Mouse (Mus musculus): ENCODE measurements around the gene Bmpr2. TPM values are rescaled to one million over a fixed set of nuclear protein-coding genes. Genes with fewer than 3 reads are reported as not detected.
A peak's percentile ranks its signal among the peaks of the same experiment; 100 is the strongest.

Gene Bmpr2
- polyA plus RNA-seq, 1 experiment from 2014 or later, result 12.1 TPM

DNA sequence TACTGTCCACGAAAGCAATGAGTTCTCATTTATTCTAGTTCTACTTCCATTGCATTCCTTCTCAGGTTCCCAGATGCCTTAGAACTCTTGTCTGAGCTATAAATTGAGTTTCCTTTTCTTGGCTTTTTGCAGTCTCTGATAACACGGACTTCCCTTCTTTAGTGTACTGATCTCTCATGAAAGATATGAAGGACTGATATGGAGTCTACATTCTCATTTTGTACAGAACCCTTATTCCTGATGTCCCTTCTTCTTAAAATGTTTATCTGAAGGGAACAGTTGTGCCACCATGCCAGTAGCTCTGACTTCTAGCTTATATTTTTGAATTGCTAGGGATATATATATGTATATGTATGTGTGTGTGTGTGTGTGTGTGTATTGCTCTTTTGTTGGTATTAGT, 46.7 kb downstream of the Bmpr2 start:
- Histone ChIP-seq H3K9ac (no peak overlapping the region), H3K27ac (no peak overlapping the region), H3K9me3 (no peaks in the 10 kb centered on the region), H3K36me3 (no peaks in the 10 kb centered on the region; the same call in 1 of the 2 replicates), H3K27me3 (no peaks in the 10 kb centered on the region), H3K4me1 (replicated peaks) (no peaks in the 10 kb centered on the region), H3K4me3 (no peak overlapping the region), H3K4me2 (no peak overlapping the region)
- WGBS, result 85% methylated on average over 2 of the region's 2 CpGs
- ATAC-seq (ENCODE audit: low FRiP score), result no peak

DNA sequence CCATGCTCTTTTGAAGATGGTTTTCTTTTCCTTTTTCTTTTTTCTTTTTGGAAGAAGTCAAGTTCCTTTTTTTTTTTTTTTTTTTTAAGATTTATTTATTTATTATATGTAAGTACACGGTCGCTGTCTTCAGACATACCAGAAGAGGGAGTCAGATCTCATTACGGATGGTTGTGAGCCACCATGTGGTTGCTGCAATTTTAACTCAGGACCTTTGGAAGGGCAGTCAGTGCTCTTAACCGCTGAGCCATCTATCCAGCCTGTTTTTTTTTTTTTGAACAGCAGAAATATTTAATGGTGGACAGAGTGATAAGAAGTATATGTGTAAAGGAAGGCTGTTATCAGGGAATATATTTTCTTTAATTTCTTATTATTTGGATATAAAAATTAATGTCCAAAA, 49.6 kb downstream of the Bmpr2 start:
- WGBS, result 84% methylated on average over 4 of the region's 4 CpGs
- no peaks in the 10 kb centered on the region for H3K9me3 ChIP-seq
- no peak overlapping the region for H3K9ac ChIP-seq
- H3K4me3 ChIP-seq, result no peak overlapping the region
- H3K4me1 ChIP-seq (replicated peaks), result no peaks in the 10 kb centered on the region
- ATAC-seq (ENCODE audit: low FRiP score), result no peak
- no peak overlapping the region for H3K4me2 ChIP-seq
- no peak overlapping the region for H3K27ac ChIP-seq
- peaks cover 27% of the 10 kb centered on the region for H3K36me3 ChIP-seq
- no peaks in the 10 kb centered on the region for H3K27me3 ChIP-seq

DNA sequence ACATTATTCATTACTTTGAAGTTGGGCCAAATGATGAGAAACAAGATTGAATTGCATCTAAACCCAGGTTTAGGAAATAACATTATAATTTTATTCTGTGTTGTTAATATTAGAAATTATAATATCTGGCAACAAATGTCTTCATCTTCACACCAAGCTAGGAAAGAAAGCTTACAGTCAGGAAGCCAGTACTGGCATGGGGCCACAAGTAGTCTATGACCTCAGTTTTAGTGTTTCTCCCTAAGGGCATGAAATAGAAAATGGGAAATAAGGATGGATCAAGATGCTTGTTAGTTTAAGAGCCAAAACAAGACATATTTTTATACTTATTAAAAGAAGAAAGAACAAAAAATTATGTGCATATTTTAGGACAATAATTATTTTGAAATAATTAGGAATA, 62.2 kb downstream of the Bmpr2 start:
- no peaks in the 10 kb centered on the region for H3K27me3 ChIP-seq
- H3K36me3 ChIP-seq, result peaks cover 23% of the 10 kb centered on the region
- no peak overlapping the region for H3K4me3 ChIP-seq
- no peak overlapping the region for H3K4me2 ChIP-seq
- H3K9ac ChIP-seq, result no peak overlapping the region
- H3K4me1 ChIP-seq (replicated peaks), result no peaks in the 10 kb centered on the region
- no peak overlapping the region for H3K27ac ChIP-seq
- ATAC-seq (ENCODE audit: low FRiP score), result no peak
- no peaks in the 10 kb centered on the region for H3K9me3 ChIP-seq

DNA sequence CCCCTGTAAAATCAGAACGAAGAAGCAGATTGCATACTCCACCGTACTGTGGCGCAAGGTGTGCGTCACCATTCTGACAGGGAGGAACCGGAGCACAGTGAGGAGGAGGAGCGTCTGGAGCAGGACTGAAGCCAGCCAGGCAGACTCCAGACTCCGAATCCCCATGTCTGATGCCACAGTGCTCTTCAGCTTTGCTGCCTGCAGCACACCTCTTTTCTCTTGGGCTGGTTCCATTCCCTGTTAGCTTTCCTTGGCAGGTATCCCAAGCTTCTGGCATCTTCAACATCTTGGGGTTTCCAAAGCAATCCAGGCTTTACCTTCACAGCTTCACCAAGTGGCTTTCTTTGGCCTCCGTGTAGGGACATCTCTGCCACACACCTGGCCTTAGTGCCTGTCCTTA, 63.4 kb downstream of the Bmpr2 start:
- no peak overlapping the region for H3K9ac ChIP-seq
- no peaks in the 10 kb centered on the region for H3K9me3 ChIP-seq
- 92% methylated on average over 8 of the region's 8 CpGs for WGBS
- ATAC-seq (ENCODE audit: low FRiP score), result no peak
- no peak overlapping the region for H3K4me2 ChIP-seq
- H3K4me1 ChIP-seq (replicated peaks), result no peaks in the 10 kb centered on the region
- H3K4me3 ChIP-seq, result no peak overlapping the region
- peaks cover 20% of the 10 kb centered on the region for H3K36me3 ChIP-seq
- no peaks in the 10 kb centered on the region for H3K27me3 ChIP-seq
- H3K27ac ChIP-seq, result no peak overlapping the region

DNA sequence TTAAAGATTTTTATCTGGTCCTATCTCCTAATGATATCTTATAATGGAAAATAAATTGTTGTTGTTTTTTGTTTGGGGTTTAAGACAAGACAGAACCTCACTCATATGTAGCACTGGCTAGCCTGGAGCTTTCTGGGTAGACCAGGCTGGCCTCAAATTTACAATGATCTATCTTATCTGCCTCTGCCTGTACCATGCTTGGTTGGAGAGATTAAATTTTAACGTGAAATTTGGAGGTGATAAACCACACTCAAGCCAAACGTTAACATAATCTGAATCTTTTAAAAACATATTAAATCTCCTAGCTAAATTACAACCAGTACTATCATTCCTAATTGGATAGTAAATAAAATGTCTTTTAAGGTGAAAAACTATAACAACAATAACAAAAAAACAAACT, 66.2 kb downstream of the Bmpr2 start:
- H3K4me3 ChIP-seq, result no peak overlapping the region
- no peak overlapping the region for H3K27ac ChIP-seq
- no peak overlapping the region for H3K4me2 ChIP-seq
- H3K36me3 ChIP-seq, result peaks cover 11% of the 10 kb centered on the region
- no peaks in the 10 kb centered on the region for H3K27me3 ChIP-seq
- 91% methylated on average over 2 of the region's 2 CpGs for WGBS
- no peak for ATAC-seq (ENCODE audit: low FRiP score)
- no peaks in the 10 kb centered on the region for H3K9me3 ChIP-seq
- H3K9ac ChIP-seq, result no peak overlapping the region
- H3K4me1 ChIP-seq (replicated peaks), result 0 out of 2 replicates have a peak, but pooled peaks cover 3% of the 10 kb centered on the region

DNA sequence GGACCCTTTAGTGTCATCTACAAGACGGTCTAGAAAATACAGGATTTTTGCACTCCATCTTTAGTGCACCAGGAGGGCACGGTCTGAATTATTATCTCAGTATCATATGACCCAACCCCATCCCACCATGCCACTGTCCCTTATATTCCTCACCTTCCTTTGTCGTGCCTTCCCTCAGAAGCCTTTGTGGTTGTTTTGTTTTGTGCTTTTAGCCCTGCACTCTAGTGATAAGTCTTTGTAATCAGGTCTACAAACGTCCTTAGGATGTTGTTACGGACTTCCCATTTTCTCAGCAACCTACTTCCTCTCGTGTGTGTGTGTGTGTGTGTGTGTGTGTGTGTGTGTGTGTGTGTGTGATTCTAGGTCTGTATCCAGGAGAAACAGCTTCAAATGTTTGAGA, 67.0 kb downstream of the Bmpr2 start:
- H3K27me3 ChIP-seq, result no peaks in the 10 kb centered on the region
- 83% methylated on average over 6 of the region's 6 CpGs for WGBS

DNA sequence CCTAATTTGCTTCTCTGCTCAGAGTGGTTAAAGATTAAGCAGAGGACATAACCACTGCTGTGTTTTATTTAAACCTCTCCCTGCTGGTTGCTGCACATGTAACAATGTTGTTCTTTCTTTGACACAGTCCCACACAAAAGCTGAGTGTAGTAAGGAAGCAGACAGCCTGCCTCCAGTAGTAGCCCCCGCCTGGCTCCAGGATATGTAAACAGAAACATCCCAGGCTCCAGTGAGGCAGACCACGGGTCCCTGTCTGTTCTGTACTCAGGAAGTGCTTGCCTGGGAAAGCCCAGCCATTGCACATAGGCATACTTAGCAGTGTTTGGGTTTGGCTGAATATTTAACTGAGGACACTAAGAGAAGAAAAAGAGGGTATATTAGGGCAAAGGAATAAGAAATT, 70.5 kb downstream of the Bmpr2 start:
- 0 out of 2 replicates have a peak, but pooled peaks cover 3% of the 10 kb centered on the region for H3K4me1 ChIP-seq (replicated peaks)
- H3K9ac ChIP-seq, result no peak overlapping the region
- no peak overlapping the region for H3K4me3 ChIP-seq
- no peak overlapping the region for H3K4me2 ChIP-seq
- H3K27ac ChIP-seq, result peak overlapping the region; percentile 61
- no peaks in the 10 kb centered on the region for H3K36me3 ChIP-seq
- no peaks in the 10 kb centered on the region for H3K9me3 ChIP-seq
- WGBS, result 7% methylated on average over 2 of the region's 2 CpGs
- ATAC-seq (ENCODE audit: low FRiP score), result 0 out of 2 replicates have a peak, but pooled peaks have one; percentile 43
- no peaks in the 10 kb centered on the region for H3K27me3 ChIP-seq

More for the DNA sequence above, 67.0 kb downstream of the Bmpr2 start:
- H3K9ac ChIP-seq, result no peak overlapping the region
- H3K9me3 ChIP-seq, result no peaks in the 10 kb centered on the region
- peaks cover 11% of the 10 kb centered on the region for H3K36me3 ChIP-seq
- 0 out of 2 replicates have a peak, but pooled peaks cover 3% of the 10 kb centered on the region for H3K4me1 ChIP-seq (replicated peaks)
- no peak overlapping the region for H3K4me3 ChIP-seq
- no peak overlapping the region for H3K4me2 ChIP-seq
- H3K27ac ChIP-seq, result no peak overlapping the region; the same call in 1 of the 2 replicates
- ATAC-seq (ENCODE audit: low FRiP score), result no peak

DNA sequence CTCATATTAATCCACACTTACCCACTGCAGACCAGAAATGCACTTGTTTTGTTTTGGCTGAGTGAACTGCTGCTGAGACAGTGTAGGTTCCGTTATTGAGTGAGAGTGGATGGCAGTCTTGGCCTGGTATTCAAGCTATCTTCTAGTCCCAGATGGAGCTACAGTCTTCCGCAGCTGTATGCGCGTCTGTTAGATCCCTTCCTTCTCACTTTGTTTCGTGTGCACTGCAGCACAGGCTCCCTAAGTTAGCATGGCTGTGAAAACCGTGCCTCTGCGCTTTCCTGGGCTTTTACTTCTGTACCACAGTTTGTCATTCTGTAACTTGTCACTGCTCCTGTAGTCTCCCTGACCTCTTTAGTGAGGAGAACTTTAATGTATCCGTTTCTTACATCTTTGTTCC, 85.1 kb downstream of the Bmpr2 start:
- ATAC-seq (ENCODE audit: low FRiP score), result no peak
- no peaks in the 10 kb centered on the region for H3K9me3 ChIP-seq
- H3K27ac ChIP-seq, result no peak overlapping the region
- H3K36me3 ChIP-seq, result peaks cover 44% of the 10 kb centered on the region
- peaks cover 3% of the 10 kb centered on the region; the same call in 1 of the 2 replicates for H3K4me1 ChIP-seq (replicated peaks)
- H3K4me3 ChIP-seq, result no peak overlapping the region
- 80% methylated on average over 8 of the region's 8 CpGs for WGBS
- no peak overlapping the region for H3K9ac ChIP-seq
- no peaks in the 10 kb centered on the region for H3K27me3 ChIP-seq
- H3K4me2 ChIP-seq, result no peak overlapping the region

DNA sequence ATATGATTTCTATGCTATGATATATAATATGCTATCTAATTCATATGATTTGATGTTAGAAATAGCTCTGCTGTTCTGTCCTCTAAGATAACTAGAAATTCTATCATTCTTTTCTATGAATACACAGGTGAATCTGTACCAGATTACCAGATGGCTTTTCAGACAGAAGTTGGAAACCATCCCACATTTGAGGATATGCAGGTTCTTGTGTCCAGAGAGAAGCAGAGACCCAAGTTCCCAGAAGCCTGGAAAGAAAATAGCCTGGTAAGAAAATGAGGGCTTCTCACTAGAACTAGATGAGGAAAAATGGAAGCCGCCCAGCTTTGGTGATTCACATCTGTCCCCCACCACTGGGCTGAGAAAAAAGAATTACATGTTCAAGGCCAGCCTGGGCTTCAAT, 95.8 kb downstream of the Bmpr2 start:
- Histone ChIP-seq H3K27me3 (no peaks in the 10 kb centered on the region), H3K9ac (no peak overlapping the region), H3K36me3 (peaks cover 54% of the 10 kb centered on the region), H3K9me3 (no peaks in the 10 kb centered on the region), H3K4me2 (no peak overlapping the region), H3K4me1 (replicated peaks) (no peaks in the 10 kb centered on the region), H3K4me3 (no peak overlapping the region), H3K27ac (no peak overlapping the region)
- WGBS, result 97% methylated on average over 1 of the region's 1 CpGs
- ATAC-seq (ENCODE audit: low FRiP score), result no peak

DNA sequence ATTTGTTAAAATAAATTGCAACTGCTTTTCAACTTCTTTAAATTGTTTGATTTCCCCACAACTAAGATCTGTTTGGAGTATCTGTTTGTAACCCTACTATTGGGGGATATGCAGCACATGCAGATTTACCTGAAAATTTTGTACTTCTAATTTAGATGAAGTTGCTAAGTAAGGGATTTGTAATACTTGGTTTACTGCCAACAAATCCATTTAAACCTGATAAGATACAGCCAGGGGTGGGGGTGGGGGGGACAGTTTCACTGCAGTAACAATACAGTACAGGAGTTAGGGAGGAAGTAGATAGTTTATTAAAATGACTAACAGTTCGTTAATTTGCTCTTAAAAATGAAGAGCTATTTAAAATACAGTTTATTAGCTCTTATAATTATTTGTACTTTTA, 98.9 kb downstream of the Bmpr2 start:
- H3K4me1 ChIP-seq (replicated peaks), result no peaks in the 10 kb centered on the region
- H3K9ac ChIP-seq, result no peak overlapping the region
- no peak overlapping the region for H3K4me3 ChIP-seq
- WGBS, result 96% methylated on average over 1 of the region's 1 CpGs
- H3K9me3 ChIP-seq, result no peaks in the 10 kb centered on the region
- no peak for ATAC-seq (ENCODE audit: low FRiP score)
- peaks cover 60% of the 10 kb centered on the region for H3K36me3 ChIP-seq
- H3K27me3 ChIP-seq, result no peaks in the 10 kb centered on the region
- no peak overlapping the region for H3K4me2 ChIP-seq
- no peak overlapping the region for H3K27ac ChIP-seq

DNA sequence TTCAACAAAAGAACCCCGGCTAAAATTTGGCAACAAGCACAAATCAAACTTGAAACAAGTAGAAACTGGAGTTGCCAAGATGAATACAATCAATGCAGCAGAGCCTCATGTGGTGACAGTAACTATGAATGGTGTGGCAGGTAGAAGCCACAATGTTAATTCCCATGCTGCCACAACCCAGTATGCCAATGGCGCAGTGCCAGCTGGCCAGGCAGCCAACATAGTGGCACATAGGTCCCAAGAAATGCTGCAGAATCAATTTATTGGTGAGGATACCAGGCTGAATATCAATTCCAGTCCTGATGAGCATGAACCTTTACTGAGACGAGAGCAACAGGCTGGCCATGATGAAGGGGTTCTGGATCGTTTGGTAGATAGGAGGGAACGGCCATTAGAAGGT, 104.8 kb downstream of the Bmpr2 start:
- ATAC-seq (ENCODE audit: low FRiP score), result no peak
- H3K27me3 ChIP-seq, result no peaks in the 10 kb centered on the region
- H3K9ac ChIP-seq, result no peak overlapping the region
- H3K36me3 ChIP-seq, result peaks cover 60% of the 10 kb centered on the region
- H3K4me2 ChIP-seq, result no peak overlapping the region
- H3K9me3 ChIP-seq, result no peaks in the 10 kb centered on the region
- no peaks in the 10 kb centered on the region for H3K4me1 ChIP-seq (replicated peaks)
- 96% methylated on average over 5 of the region's 5 CpGs for WGBS
- no peak overlapping the region for H3K27ac ChIP-seq
- H3K4me3 ChIP-seq, result no peak overlapping the region

DNA sequence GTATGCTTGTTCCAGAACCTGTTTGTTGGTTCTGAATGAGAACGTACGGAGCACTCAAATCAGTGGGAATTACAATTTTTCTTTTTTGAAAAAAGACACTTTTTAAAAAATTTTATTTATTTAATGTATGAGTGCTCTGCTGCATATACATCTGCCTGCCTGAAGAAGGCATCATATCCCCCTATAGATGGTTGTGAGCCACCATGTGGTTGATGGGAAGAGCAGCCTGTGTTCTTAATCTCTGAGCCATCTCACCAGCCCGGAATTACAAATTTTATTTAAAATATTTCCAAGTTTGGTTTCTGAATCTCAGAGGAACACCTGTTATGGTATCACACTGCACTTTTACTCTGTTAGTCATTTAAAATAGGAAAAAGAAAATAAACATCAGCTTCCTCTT, 110.8 kb downstream of the Bmpr2 start:
- H3K4me3 ChIP-seq, result no peak overlapping the region
- H3K4me2 ChIP-seq, result no peak overlapping the region
- no peak overlapping the region for H3K9ac ChIP-seq
- no peak for ATAC-seq (ENCODE audit: low FRiP score)
- 92% methylated on average over 3 of the region's 3 CpGs for WGBS
- no peaks in the 10 kb centered on the region for H3K4me1 ChIP-seq (replicated peaks)
- no peak overlapping the region for H3K27ac ChIP-seq
- H3K36me3 ChIP-seq, result peaks cover 30% of the 10 kb centered on the region
- H3K27me3 ChIP-seq, result no peaks in the 10 kb centered on the region
- no peaks in the 10 kb centered on the region for H3K9me3 ChIP-seq

DNA sequence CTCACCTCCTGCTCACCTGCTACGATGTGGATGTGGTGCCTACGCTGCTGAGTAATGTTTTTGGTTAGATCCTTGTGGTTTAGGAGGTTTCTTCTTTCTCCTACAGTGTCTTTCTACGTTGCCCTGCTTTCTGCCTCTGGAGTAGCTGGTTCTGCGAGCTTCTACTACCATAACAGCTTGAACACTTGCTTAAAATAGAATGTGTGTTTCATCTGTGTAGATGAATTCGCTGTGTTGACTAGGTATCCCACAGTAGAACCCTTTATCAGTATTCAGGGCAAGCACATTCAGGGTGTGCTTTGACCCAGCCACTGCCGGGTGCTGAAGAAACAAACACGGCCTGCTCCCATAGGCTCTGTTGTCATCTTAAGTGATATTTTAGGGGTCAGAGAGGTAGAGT, 114.9 kb downstream of the Bmpr2 start:
- Histone ChIP-seq H3K36me3 (peaks cover 23% of the 10 kb centered on the region), H3K9me3 (no peaks in the 10 kb centered on the region), H3K27ac (no peak overlapping the region), H3K4me3 (no peak overlapping the region), H3K4me1 (replicated peaks) (no peaks in the 10 kb centered on the region), H3K27me3 (no peaks in the 10 kb centered on the region), H3K9ac (no peak overlapping the region), H3K4me2 (no peak overlapping the region)
- ATAC-seq (ENCODE audit: low FRiP score), result no peak
- 93% methylated on average over 7 of the region's 7 CpGs for WGBS
